Mouse (Mus musculus): Measurements from ENCODE around the gene Ssr3. TPM values are rescaled to one million over a fixed set of nuclear protein-coding genes. Genes with fewer than 3 reads are reported as not detected.

The Ssr3 gene
- polyA plus RNA-seq, 1 experiment from 2014 or later = 144 TPM

DNA sequence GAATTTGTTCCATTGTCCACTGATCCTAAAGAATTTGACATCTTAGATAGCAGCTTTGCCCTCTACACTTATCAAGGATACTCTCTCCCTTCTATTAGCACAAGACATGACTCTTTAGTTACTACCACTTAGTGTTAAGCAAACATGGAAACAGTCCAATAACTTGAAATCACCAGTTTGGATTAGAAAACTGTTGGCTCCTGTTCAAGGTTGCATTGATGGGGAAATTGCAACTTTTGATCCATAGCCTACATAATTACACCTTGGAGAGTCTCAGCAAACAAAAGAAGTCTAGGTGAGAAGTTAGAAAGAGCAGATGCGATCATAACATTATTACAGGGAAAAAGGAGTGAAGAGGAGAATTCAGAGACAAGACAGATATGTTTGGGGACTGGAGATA, 46.2 kb downstream of the Ssr3 start:
- Histone ChIP-seq H3K36me3 (no peaks in the 10 kb centered on the region), H3K9ac (replicated peaks) (no peak overlapping the region), H3K4me2 (no peak overlapping the region), H3K27ac (replicated peaks) (no peak overlapping the region), H3K4me3 (replicated peaks) (no peak overlapping the region), H3K9me3 (replicated peaks) (no peaks in the 10 kb centered on the region), H3K27me3 (replicated peaks) (no peaks in the 10 kb centered on the region), H3K4me1 (no peaks in the 10 kb centered on the region)
- 94% methylated on average over 1 of the region's 1 CpGs for WGBS
- ATAC-seq (ENCODE audit: low FRiP score) = no peak

DNA sequence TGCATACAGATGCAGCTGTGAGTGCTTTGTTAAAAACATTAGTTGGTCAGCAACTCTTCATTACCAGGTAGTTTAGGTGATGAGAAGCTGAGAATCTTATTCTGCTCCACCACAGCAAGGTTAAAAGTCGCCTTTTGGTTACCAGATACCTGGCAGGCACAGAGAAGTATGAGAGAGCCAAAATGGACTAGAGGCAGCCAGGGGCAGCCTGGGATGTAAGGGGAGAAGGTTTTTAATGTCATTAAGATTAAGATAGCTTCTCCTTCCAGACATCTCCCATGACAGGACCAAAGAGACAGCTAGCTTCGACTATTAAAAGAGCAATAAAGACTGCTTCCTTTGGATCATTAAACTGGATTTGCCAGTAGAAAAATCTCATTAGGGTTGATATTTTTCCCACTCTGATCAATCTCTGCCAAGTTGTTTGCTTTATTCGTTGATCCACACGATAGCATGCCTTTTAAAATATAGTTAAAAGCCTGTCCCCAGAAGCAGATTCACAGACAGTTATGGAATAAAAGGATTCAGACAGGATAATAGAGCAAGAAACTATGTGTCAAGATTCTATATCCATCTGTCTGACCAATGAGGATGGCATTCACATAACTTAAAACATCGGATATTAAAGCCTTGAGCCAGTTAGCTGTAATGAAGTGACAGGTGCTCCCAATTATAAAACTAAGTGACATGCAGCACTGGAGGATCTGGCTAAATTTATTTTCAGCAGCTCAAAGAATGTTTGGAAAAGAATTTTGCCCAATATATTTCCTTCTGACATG, 52.1 kb downstream of the Ssr3 start:
- Histone ChIP-seq H3K9me3 (replicated peaks) (no peaks in the 10 kb centered on the region), H3K36me3 (no peaks in the 10 kb centered on the region), H3K4me3 (replicated peaks) (no peak overlapping the region), H3K27ac (replicated peaks) (no peak overlapping the region), H3K27me3 (replicated peaks) (no peaks in the 10 kb centered on the region), H3K4me2 (no peak overlapping the region), H3K9ac (replicated peaks) (no peak overlapping the region), H3K4me1 (no peaks in the 10 kb centered on the region)
- ATAC-seq (ENCODE audit: low FRiP score) = no peak
- 60% methylated on average over 5 of the region's 5 CpGs for WGBS

DNA sequence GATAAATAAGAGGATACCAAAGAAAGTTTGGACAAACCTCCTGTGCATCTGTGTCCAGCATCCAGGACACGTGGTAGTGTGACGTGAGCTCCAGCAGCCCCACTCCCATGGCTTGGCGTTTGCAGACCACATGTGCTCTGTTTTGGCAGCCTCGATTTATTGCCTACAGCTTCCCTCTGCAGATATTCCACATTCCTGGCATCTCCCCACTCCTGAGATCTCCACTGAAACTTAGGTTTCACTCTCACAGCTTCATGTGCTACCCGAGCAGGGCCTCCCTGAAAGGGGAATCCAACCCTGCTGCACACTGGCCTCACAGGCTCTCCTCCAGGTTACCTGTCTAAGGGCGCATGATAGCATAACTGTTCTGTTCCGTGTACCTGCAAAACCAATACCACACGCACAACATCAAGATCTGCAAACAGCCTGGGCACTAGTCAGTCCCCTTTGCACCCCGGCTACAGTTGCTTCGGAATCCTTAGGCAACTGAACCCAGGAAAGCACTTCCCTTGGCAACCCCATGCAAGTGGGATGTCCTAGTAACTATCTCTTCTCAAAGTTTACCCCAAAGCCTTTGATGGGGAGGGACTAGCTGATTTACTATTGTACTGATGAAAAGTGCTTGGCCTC, 54.5 kb downstream of the Ssr3 start:
- H3K9ac ChIP-seq (replicated peaks) = no peak overlapping the region
- H3K9me3 ChIP-seq (replicated peaks) = no peaks in the 10 kb centered on the region
- no peak overlapping the region for H3K27ac ChIP-seq (replicated peaks)
- no peak overlapping the region for H3K4me2 ChIP-seq
- no peaks in the 10 kb centered on the region for H3K27me3 ChIP-seq (replicated peaks)
- no peaks in the 10 kb centered on the region for H3K4me1 ChIP-seq
- no peak overlapping the region for H3K4me3 ChIP-seq (replicated peaks)
- H3K36me3 ChIP-seq = no peaks in the 10 kb centered on the region
- ATAC-seq (ENCODE audit: low FRiP score) = no peak
- 85% methylated on average over 10 of the region's 10 CpGs for WGBS

Other genes with a start within 250 kb of the Ssr3 start
- gene Tiparp, start 135.8 kb upstream of the Ssr3 start, polyA plus RNA-seq (2015; fragmentation: Nextera tagmentation; extraction: Ambion mirVana) = 24.6 and 28.7 TPM in 2 replicates

All from neural tube, embryonic 15.5 days (tissue).